Mouse (Mus musculus) forebrain, embryonic 13.5 days (tissue): ENCODE data around the gene Lifr. TPM values are rescaled to one million over a fixed set of nuclear protein-coding genes. Genes with fewer than 3 reads are reported as not detected.

Experiments used
- ATAC-seq: fragments of 200-750 bp; cut with Nextera tagmentation; 2 replicates; pipeline ENCODE4 v1.8.0; 2017
- H3K27ac ChIP-seq: fragments of 300-500 bp; sonication (generic); 2 replicates; pipeline ENCODE4 v1.5.1; 2015; ENCODE audit warnings: inconsistent platforms, mild to moderate bottlenecking, moderate library complexity
- H3K27me3 ChIP-seq: fragments of 300-500 bp; sonication (generic); 2 replicates; pipeline ENCODE4 v1.6.1; 2015; ENCODE audit warnings: mild to moderate bottlenecking, inconsistent platforms
- H3K36me3 ChIP-seq: fragments of 300-500 bp; sonication (generic); 2 replicates; pipeline ENCODE4 v1.6.1; 2015; ENCODE audit warnings: mild to moderate bottlenecking, inconsistent platforms; ENCODE audit not compliant: poor library complexity, severe bottlenecking
- H3K4me1 ChIP-seq: fragments of 300-500 bp; sonication (generic); 2 replicates; pipeline ENCODE4 v1.6.1; 2015; ENCODE audit warnings: inconsistent platforms
- H3K4me2 ChIP-seq: fragments of 300-500 bp; sonication (generic); 2 replicates; pipeline ENCODE4 v1.6.1; 2015; ENCODE audit warnings: inconsistent platforms, mild to moderate bottlenecking, moderate library complexity
- H3K4me3 ChIP-seq: fragments of 300-500 bp; sonication (generic); 2 replicates; pipeline ENCODE4 v1.5.1; 2015; ENCODE audit warnings: mild to moderate bottlenecking, inconsistent platforms
- H3K9ac ChIP-seq: fragments of 300-500 bp; sonication (generic); 2 replicates; pipeline ENCODE4 v1.6.1; 2015; ENCODE audit warnings: mild to moderate bottlenecking, inconsistent platforms
- H3K9me3 ChIP-seq: fragments of 300-500 bp; sonication (generic); replicated peaks from 2 replicates; pipeline ENCODE4 v1.6.1; 2016; ENCODE audit warnings: inconsistent platforms
- WGBS: fragments of 180-500 bp; shearing (Covaris S2); methylation state at CpG from one replicate; pipeline ENCODE4 v1.1.7; 2015; 5-methylcytosine and 5-hydroxymethylcytosine counted together
- polyA plus RNA-seq: library from polyadenylated mRNA; unstranded; fragments of >200 nt; fragmentation: Nextera tagmentation; extraction: Ambion mirVana; gene quantifications from 2 replicates; pipeline ENCODE4 v1.2.1, GENCODE M21; 2015

Gene Lifr
- polyA plus RNA-seq, 1 experiment from 2014 or later, result 4.5 TPM

DNA sequence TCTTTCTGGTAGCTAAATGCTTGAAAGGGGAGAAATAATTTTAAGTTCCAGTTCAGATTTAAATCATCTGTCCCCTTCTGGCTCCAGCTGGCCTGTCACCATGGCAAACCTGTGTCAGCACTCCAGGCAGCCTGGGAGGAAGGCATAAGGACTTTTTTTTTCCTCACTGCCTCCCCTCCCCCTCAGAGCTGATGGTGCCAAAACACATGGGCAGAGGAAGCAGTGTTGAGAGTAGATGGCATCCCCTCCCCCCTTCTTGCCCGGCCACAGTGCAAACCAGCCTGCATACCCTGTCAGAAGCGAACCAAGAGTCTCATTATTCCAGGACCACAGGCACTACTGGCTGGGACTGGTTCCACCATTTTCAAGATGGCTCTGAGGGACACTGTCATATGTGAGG lies 108.4 kb downstream of the Lifr start:
- Histone ChIP-seq H3K27ac (peak overlapping the region; percentile 25; the same call in 1 of the 2 replicates), H3K9ac (no peak overlapping the region), H3K4me3 (no peak overlapping the region), H3K9me3 (no peaks in the 10 kb centered on the region), H3K27me3 (no peaks in the 10 kb centered on the region), H3K4me1 (peaks cover 53% of the 10 kb centered on the region), H3K36me3 (no peaks in the 10 kb centered on the region), H3K4me2 (no peak overlapping the region)
- WGBS, result 49% methylated on average over 2 of the region's 2 CpGs
- ATAC-seq, result peak; percentile 79

GRCm38 (mm10) chr15:7200286-7200685 lies 109.9 kb downstream of the Lifr start:
- no peak for ATAC-seq
- H3K27me3 ChIP-seq, result no peaks in the 10 kb centered on the region

DNA sequence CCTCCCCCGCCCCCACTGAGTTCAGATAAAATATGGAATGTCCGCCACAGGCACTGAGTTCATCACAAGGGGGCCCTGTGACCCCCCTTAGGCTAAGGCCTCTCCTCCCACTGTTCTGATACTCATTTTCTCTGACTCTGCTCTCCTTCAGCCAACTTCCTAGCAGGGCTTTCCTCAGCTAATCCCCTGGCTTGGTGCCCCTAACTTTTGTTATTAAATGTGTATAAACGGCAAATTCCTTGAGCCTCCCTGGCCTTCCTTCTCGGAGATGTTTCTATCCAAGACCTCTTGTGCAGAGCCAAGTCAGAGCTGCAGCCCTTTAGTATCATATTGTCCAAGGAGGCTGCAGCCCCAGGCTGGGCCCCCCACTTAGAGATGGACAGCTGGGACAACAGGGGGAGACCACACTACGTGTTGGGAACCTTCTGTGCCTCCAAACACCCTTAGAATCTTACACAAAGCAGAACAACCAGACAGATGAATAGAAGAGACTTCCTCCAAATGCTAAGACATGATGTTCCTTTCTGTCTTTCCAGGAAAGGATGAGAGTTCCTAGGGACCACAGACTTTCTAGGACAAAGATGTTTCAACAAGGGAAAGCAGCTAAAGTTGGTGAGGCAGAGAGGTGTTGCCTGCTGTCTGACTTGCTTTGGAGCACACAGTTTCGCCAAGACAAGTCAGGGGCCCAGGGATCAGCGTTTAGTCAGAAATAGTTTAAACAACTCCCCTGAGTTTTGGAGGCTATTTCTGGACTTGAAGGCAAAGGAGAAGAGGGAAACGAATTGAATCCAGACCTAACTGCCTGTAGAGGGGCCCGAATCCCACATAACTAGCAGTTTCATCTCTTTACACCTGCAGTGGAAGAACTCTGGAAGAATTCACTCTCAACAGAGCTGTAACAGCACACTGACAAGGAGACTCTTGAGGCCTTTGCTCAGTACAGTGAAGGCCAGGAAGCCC lies 111.3 kb downstream of the Lifr start:
- Histone ChIP-seq H3K27ac (no peak overlapping the region), H3K27me3 (no peaks in the 10 kb centered on the region), H3K9ac (no peak overlapping the region), H3K4me1 (peaks cover 33% of the 10 kb centered on the region), H3K4me2 (no peak overlapping the region), H3K4me3 (no peak overlapping the region), H3K36me3 (no peaks in the 10 kb centered on the region), H3K9me3 (no peaks in the 10 kb centered on the region)
- 59% methylated on average over 9 of the region's 9 CpGs for WGBS
- no peak for ATAC-seq

More at GRCm38 (mm10) chr15:7200286-7200685, 109.9 kb downstream of the Lifr start:
- Histone ChIP-seq H3K4me2 (no peak overlapping the region), H3K9me3 (no peaks in the 10 kb centered on the region), H3K4me1 (peaks cover 45% of the 10 kb centered on the region), H3K27ac (no peak overlapping the region), H3K36me3 (no peaks in the 10 kb centered on the region), H3K4me3 (no peak overlapping the region), H3K9ac (no peak overlapping the region)
- 84% methylated on average over 6 of the region's 6 CpGs for WGBS

- Histone ChIP-seq H3K9me3 (no peaks in the 10 kb centered on the region), H3K36me3 (no peaks in the 10 kb centered on the region), H3K27ac (no peak overlapping the region), H3K9ac (no peak overlapping the region), H3K27me3 (no peaks in the 10 kb centered on the region), H3K4me1 (peaks cover 29% of the 10 kb centered on the region), H3K4me3 (no peak overlapping the region), H3K4me2 (no peak overlapping the region)
- no peak for ATAC-seq
- 90% methylated on average over 5 of the region's 5 CpGs for WGBS
Measured at GRCm38 (mm10) chr15:7202981-7203380, 112.6 kb downstream of the Lifr start.

DNA sequence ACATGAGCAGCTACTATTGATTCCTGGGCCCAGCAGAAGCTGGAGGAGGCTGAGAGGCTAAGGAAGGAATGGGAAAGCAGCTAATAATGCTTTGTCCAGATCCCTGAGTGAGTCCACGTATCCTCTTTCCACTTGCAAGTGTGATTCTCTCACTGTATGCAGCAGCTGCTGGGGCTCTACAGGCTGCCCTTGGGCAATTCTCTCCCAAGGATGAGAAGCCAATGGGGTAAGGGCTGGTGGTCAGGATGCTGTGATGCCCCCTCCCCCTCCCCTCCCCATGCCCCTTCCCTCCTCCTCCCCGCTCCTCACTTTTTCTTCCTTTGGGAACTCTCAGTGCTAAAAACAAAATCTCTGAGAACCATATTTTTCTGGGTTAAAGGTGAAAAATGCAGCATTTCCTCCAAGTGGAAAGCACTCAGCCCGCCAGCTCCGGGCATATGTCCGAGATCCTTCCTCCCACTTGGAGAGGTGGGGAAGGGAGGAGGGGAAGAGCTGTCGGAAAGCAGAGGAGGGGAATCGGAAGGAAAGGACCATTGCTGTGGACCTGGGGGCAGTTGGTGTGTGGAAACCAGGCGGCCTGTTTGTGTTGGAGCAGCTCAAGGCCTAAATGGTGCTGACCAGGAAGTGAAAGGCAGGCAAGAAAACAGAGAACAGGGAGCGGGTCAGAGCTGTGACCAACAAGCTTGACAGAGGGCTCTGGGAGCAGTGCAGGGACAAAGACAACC lies 113.4 kb downstream of the Lifr start:
- Histone ChIP-seq H3K9me3 (no peaks in the 10 kb centered on the region), H3K36me3 (no peaks in the 10 kb centered on the region), H3K4me3 (no peak overlapping the region), H3K27me3 (no peaks in the 10 kb centered on the region), H3K27ac (no peak overlapping the region), H3K9ac (no peak overlapping the region), H3K4me1 (peaks cover 23% of the 10 kb centered on the region), H3K4me2 (no peak overlapping the region)
- ATAC-seq, result no peak
- WGBS, result 80% methylated on average over 9 of the region's 9 CpGs

DNA sequence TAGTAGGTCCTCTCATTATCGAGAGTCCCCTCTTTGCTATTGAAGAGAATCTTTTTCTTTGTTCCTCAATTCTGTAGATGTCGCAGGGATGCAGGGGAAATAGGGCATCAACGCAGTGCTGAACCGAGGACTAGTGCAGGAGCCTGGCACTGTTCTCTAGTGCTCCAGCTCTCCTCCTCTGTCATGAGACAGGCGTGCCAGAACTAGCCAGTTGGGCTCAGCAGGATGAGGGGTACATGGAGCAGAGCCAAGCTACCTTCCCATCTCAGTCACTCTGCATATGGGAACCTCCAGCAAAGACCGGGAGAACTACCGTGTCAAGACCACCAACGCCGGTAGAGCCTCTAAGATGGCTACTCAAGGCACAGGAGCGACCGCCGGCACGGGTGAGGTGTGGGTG lies 114.5 kb downstream of the Lifr start:
- WGBS, result 60% methylated on average over 13 of the region's 13 CpGs
- Histone ChIP-seq H3K36me3 (no peaks in the 10 kb centered on the region), H3K27me3 (no peaks in the 10 kb centered on the region), H3K4me3 (no peak overlapping the region), H3K4me2 (no peak overlapping the region), H3K9ac (no peak overlapping the region), H3K9me3 (no peaks in the 10 kb centered on the region), H3K27ac (no peak overlapping the region), H3K4me1 (peaks cover 15% of the 10 kb centered on the region)
- ATAC-seq, result peak; percentile 37; the same call in 1 of the 2 replicates

- no peaks in the 10 kb centered on the region for H3K36me3 ChIP-seq
- H3K4me1 ChIP-seq, result peaks cover 13% of the 10 kb centered on the region
- 36% methylated on average over 5 of the region's 5 CpGs for WGBS
Measured at GRCm38 (mm10) chr15:7206110-7206509, 115.7 kb downstream of the Lifr start.

DNA sequence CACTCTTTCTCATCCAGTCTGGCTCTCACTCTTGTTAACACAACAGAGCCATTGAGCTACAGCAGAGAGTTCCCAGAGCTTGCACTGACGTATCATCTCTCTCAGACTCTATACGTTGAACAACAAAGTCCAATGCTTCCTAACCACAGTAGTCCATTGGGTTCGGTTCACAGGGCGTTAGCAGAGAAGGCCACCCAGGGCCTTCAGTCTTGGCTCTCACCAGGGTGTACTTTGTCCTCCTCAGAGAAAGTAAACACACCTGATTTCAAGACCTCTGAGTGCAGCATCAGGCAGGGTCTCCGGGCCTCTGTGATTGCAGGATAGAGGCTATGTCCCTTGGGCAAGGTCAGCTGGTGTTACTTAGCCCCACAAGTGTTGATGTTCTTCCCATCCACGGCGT lies 116.9 kb downstream of the Lifr start:
- H3K9ac ChIP-seq, result no peak overlapping the region
- no peak overlapping the region for H3K4me3 ChIP-seq
- H3K36me3 ChIP-seq, result no peaks in the 10 kb centered on the region
- H3K9me3 ChIP-seq, result no peaks in the 10 kb centered on the region
- no peak overlapping the region for H3K4me2 ChIP-seq
- H3K27ac ChIP-seq, result no peak overlapping the region
- WGBS, result 84% methylated on average over 7 of the region's 7 CpGs
- H3K27me3 ChIP-seq, result no peaks in the 10 kb centered on the region
- no peak for ATAC-seq
- peaks cover 6% of the 10 kb centered on the region; the same call in 1 of the 2 replicates for H3K4me1 ChIP-seq

More at GRCm38 (mm10) chr15:7206110-7206509, 115.7 kb downstream of the Lifr start:
- H3K9me3 ChIP-seq, result no peaks in the 10 kb centered on the region
- no peaks in the 10 kb centered on the region for H3K27me3 ChIP-seq
- no peak for ATAC-seq
- no peak overlapping the region for H3K27ac ChIP-seq
- no peak overlapping the region for H3K9ac ChIP-seq
- H3K4me2 ChIP-seq, result no peak overlapping the region
- H3K4me3 ChIP-seq, result no peak overlapping the region

DNA sequence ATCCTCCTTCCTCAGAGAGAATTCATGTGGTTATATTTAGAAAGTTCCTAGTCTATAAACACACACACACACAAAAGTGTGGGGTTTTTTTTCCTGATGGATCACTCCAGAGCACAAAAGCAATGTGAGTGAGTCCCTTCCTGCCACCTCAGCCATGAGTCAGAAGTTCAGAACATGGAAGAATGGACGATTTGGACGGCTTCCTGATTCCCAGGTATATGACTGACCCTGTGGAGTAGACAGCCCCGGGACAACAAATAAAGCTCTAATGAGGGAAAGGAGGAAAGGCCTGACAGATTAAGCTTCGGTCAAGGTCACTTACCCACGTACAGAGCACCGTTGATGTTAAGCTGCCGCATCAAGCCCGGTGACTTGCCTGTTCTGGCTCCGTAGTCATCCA lies 117.8 kb downstream of the Lifr start:
- WGBS, result 90% methylated on average over 9 of the region's 9 CpGs
- no peak for ATAC-seq
- H3K4me2 ChIP-seq, result no peak overlapping the region

DNA sequence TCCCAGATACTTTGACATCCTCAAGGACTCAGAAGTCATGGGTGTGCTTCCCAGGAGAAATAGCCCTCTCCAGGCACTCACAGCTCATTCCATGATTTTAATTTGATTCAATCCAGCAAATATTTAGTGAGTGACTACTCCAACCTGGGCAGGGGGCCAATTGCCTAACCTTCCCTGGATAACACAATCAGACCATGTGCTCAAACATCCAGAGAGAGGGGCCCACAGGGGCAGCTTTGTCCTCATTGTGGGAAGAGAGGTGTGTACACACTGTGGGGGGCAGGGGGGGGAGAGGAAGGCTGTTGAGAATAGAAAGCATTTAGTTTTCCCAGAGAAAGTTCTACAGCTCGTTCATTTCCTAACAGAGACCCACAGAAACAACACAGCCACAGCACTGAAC lies 123.3 kb downstream of the Lifr start:
- ATAC-seq, result peak; percentile 70; the same call in 1 of the 2 replicates
- Histone ChIP-seq H3K4me2 (no peak overlapping the region), H3K36me3 (no peaks in the 10 kb centered on the region), H3K9ac (no peak overlapping the region), H3K27me3 (no peaks in the 10 kb centered on the region), H3K27ac (no peak overlapping the region), H3K4me1 (no peaks in the 10 kb centered on the region), H3K4me3 (no peak overlapping the region), H3K9me3 (no peaks in the 10 kb centered on the region)
- 8% methylated on average over 1 of the region's 1 CpGs for WGBS

More for the DNA sequence above, 117.8 kb downstream of the Lifr start:
- Histone ChIP-seq H3K27ac (no peak overlapping the region), H3K4me1 (peaks cover 6% of the 10 kb centered on the region; the same call in 1 of the 2 replicates), H3K9ac (no peak overlapping the region), H3K36me3 (no peaks in the 10 kb centered on the region), H3K9me3 (no peaks in the 10 kb centered on the region), H3K27me3 (no peaks in the 10 kb centered on the region), H3K4me3 (no peak overlapping the region)

DNA sequence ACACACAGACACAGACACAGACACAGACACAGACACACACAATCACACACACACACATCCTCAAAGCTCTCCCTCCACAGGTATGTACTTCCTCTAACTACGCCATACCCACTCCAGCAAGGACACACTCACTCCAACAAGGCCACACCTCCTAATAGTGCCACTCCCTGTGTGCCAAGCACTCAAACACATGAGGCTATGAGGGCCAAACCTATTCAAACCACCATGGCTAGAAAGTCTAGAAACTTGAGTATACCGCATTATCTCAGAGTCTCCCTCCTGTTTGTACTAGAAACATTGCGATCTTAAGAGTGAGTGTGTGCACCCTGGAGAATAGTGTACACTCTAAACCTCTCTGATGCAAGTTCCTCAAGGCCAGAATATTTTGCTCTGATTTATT lies 125.4 kb downstream of the Lifr start:
- Histone ChIP-seq H3K4me1 (no peaks in the 10 kb centered on the region), H3K9ac (no peak overlapping the region), H3K4me2 (no peak overlapping the region), H3K9me3 (no peaks in the 10 kb centered on the region), H3K27me3 (no peaks in the 10 kb centered on the region), H3K36me3 (no peaks in the 10 kb centered on the region), H3K27ac (no peak overlapping the region), H3K4me3 (no peak overlapping the region)
- WGBS, result 96% methylated on average over 3 of the region's 3 CpGs
- no peak for ATAC-seq

GRCm38 (mm10) chr15:7216581-7217272 lies 126.3 kb downstream of the Lifr start:
- no peak overlapping the region for H3K4me2 ChIP-seq
- no peak overlapping the region for H3K9ac ChIP-seq
- no peaks in the 10 kb centered on the region for H3K36me3 ChIP-seq
- H3K4me1 ChIP-seq, result no peaks in the 10 kb centered on the region
- H3K27ac ChIP-seq, result no peak overlapping the region
- H3K9me3 ChIP-seq, result no peaks in the 10 kb centered on the region
- no peaks in the 10 kb centered on the region for H3K27me3 ChIP-seq
- H3K4me3 ChIP-seq, result no peak overlapping the region
- ATAC-seq, result no peak
- WGBS, result 80% methylated on average over 9 of the region's 9 CpGs
